9 mouse cellular contexts compared by ENCODE assay signal in the genomic region with DNA sequence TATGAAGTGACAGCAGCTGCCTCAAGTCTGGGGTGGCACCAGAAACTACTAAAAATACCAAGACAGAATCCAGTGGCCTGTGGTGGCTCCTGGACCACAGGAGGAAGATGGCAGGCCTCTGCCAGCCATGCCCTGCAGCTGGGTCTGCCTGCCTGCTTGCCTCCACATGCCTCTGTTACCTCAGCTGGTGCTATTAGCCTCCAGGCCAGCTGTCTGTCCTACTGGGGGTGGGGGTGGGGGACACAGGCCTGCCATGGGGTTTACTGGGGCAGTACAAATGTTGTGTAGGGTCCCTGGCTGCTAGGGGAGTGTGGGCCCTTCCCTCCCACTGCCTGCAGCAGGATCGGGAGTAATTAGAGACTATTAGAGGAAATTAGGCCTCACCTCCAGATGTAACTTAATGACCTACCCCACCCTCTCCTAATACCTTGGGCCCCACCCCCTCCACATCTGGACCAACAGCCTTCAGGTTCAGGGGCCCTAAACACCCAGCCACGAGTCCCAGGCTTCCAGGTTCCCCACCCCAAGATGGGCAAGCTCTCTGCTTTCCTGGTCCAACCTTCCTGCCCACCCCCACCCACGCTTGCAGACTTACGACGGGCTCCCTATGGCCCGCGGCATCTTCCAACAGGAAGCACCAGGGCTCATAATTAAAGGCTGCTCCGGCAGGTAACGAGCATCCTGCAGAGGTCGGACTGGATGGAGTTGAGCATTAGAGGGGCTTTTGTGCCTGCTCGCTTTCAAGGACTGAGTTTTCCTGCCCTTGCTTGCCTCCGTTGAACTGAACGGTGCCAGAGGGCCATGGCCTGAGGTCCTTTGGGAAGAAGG. TPM values are rescaled to one million over a fixed set of nuclear protein-coding genes. Genes with fewer than 3 reads are reported as not detected.
DNase-seq lines count a peak whose midpoint lies in the region; ATAC-seq lines count a peak whose summit lies in the region.
"Had no signal": no experiment of that assay in that cellular context is flagged by ENCODE, and none has a peak within 500 bp of the region (broad histone marks: within the 10 kb centered on the region; RNA-seq: fewer than 3 reads in every experiment).

No protein-coding gene starts in this region.

- 29% methylated on average over 13 of the region's 13 CpGs for WGBS in liver, embryonic 11.5 days
- WGBS in hindbrain, embryonic 13.5 days = 35% methylated on average over 13 of the region's 13 CpGs
- 29% methylated on average over 13 of the region's 13 CpGs for WGBS in midbrain, embryonic 14.5 days

- H3K27ac ChIP-seq in liver, embryonic 11.5 days (ENCODE audit: low read depth, low read length) = no peak overlapping the region; the same call in 1 of the 2 replicates
- no peak overlapping the region for H3K27ac ChIP-seq in brown adipose tissue, adult 24 weeks (replicated peaks; ENCODE audit: low read depth, low read length)
- no peak overlapping the region for H3K27ac ChIP-seq in hindbrain, embryonic 13.5 days
- H3K27ac ChIP-seq in midbrain, embryonic 14.5 days (replicated peaks; ENCODE audit: low read depth, low read length) = no peak overlapping the region

- H3K9ac ChIP-seq in liver, embryonic 11.5 days (ENCODE audit: low read depth, low read length) = 0 out of 2 replicates have a peak overlapping the region, but pooled peaks have one; percentile 25
- H3K9ac ChIP-seq in hindbrain, embryonic 13.5 days = no peak overlapping the region
- H3K9ac ChIP-seq in midbrain, embryonic 14.5 days (replicated peaks; ENCODE audit: low read length) = no peak overlapping the region

- no peak for ATAC-seq in liver, embryonic 11.5 days (replicated peaks; ENCODE audit: low FRiP score)
- ATAC-seq in hindbrain, embryonic 13.5 days (ENCODE audit: low FRiP score) = no peak
- ATAC-seq in midbrain, embryonic 14.5 days (ENCODE audit: low FRiP score, low TSS enrichment) = no peak

- H3K4me1 ChIP-seq in liver, embryonic 11.5 days (replicated peaks; ENCODE audit: control insufficient read depth, insufficient read depth, low read length) = peaks cover 63% of the 10 kb centered on the region
- no peaks in the 10 kb centered on the region for H3K4me1 ChIP-seq in brown adipose tissue, adult 24 weeks (ENCODE audit: control insufficient read depth, insufficient read depth, insufficient read length, low read length)
- peaks cover 38% of the 10 kb centered on the region for H3K4me1 ChIP-seq in hindbrain, embryonic 13.5 days (replicated peaks)
- H3K4me1 ChIP-seq in midbrain, embryonic 14.5 days (ENCODE audit: control insufficient read depth, insufficient read depth, low read length) = 0 out of 2 replicates have a peak, but pooled peaks cover 5% of the 10 kb centered on the region

- intact Hi-C loops in gastrocnemius, postnatal 14 days (cut with DNase I; ENCODE audit: low total_unique reads) = no loop called here

- H3K9me3 ChIP-seq in liver, embryonic 11.5 days (ENCODE audit: control insufficient read depth, low read length) = no peaks in the 10 kb centered on the region
- H3K9me3 ChIP-seq in hindbrain, embryonic 13.5 days = no peaks in the 10 kb centered on the region
- no peaks in the 10 kb centered on the region for H3K9me3 ChIP-seq in midbrain, embryonic 14.5 days (ENCODE audit: control insufficient read depth, low read length)

- H3K4me2 ChIP-seq in liver, embryonic 11.5 days = peak overlapping the region; percentile 90
- H3K4me2 ChIP-seq in hindbrain, embryonic 13.5 days = peak overlapping the region; percentile 39
- peak overlapping the region; percentile 32 for H3K4me2 ChIP-seq in midbrain, embryonic 14.5 days (ENCODE audit: low read length)

- peak overlapping the region; percentile 60 for H3K4me3 ChIP-seq in liver, embryonic 11.5 days (ENCODE audit: low read depth, low read length)
- H3K4me3 ChIP-seq in brown adipose tissue, adult 24 weeks (ENCODE audit: insufficient read depth, low read depth, low read length) = peak overlapping the region; percentile 66
- no peak overlapping the region for H3K4me3 ChIP-seq in hindbrain, embryonic 13.5 days
- H3K4me3 ChIP-seq in midbrain, embryonic 14.5 days (replicated peaks; ENCODE audit: low read depth, low read length) = no peak overlapping the region

- H3K36me3 ChIP-seq in liver, embryonic 11.5 days (ENCODE audit: control insufficient read depth, insufficient read depth, low read length) = no peaks in the 10 kb centered on the region
- H3K36me3 ChIP-seq in hindbrain, embryonic 13.5 days = no peaks in the 10 kb centered on the region
- no peaks in the 10 kb centered on the region for H3K36me3 ChIP-seq in midbrain, embryonic 14.5 days (ENCODE audit: control insufficient read depth, insufficient read depth, low read length)

- peaks cover 18% of the 10 kb centered on the region for H3K27me3 ChIP-seq in liver, embryonic 11.5 days (replicated peaks; ENCODE audit: control insufficient read depth, insufficient read depth, low read length)
- H3K27me3 ChIP-seq in hindbrain, embryonic 13.5 days = peaks cover 37% of the 10 kb centered on the region; the same call in 1 of the 2 replicates
- H3K27me3 ChIP-seq in midbrain, embryonic 14.5 days (ENCODE audit: control insufficient read depth, insufficient read depth, low read length) = no peaks in the 10 kb centered on the region

- DNase-seq in liver, embryonic 11.5 days (ENCODE audit: low spot score) = no peak
- DNase-seq in liver = no peak
- DNase-seq in midbrain, embryonic 14.5 days = no peak
- no peak for DNase-seq in gastrocnemius, postnatal 25 days
- no peak for DNase-seq in cerebellum, postnatal 14 days
- no peak for DNase-seq in gastrocnemius, postnatal 14 days

RNA-seq across cellular contexts. Expression of a gene that starts 3.1 kb away (rescaled TPM):
- 0.56 and 0.96 TPM in 2 replicates for polyA plus RNA-seq in liver, embryonic 11.5 days (2014; fragmentation: Nextera tagmentation; extraction: Ambion mirVana)
- not detected in 2 replicates for polyA plus RNA-seq in brown adipose tissue, adult 24 weeks (2012; ENCODE audit: insufficient read depth, insufficient read length, missing spikeins)
- not detected in 2 replicates for polyA plus RNA-seq in hindbrain, embryonic 13.5 days (2015; fragmentation: Nextera tagmentation; extraction: Ambion mirVana)
- polyA plus RNA-seq in midbrain, embryonic 14.5 days (2014; fragmentation: Nextera tagmentation; extraction: Ambion mirVana) = not detected in 2 replicates
- 1 to 10 TPM; 1.8 to 3.1 TPM for total RNA-seq in gastrocnemius, postnatal 25 days (2021)
- total RNA-seq in gastrocnemius, postnatal 14 days (2021) = 1 to 10 TPM; 1.3 to 1.9 TPM
- total RNA-seq: adrenal gland, adult 2 months had no signal
- polyA plus RNA-seq: adrenal gland, adult 2 months had no signal

RNA-seq across cellular contexts. Expression of a gene that starts 32.0 kb away (rescaled TPM):
- 0.06 and 0.11 TPM in 2 replicates for polyA plus RNA-seq in liver, embryonic 11.5 days (2014; fragmentation: Nextera tagmentation; extraction: Ambion mirVana)
- polyA plus RNA-seq in brown adipose tissue, adult 24 weeks (2012; ENCODE audit: insufficient read depth, insufficient read length, missing spikeins) = not detected in 2 replicates
- polyA plus RNA-seq in hindbrain, embryonic 13.5 days (2015; fragmentation: Nextera tagmentation; extraction: Ambion mirVana) = not detected in 2 replicates
- 0.12 TPM in 1 of 2 replicates, not detected in the other for polyA plus RNA-seq in midbrain, embryonic 14.5 days (2014; fragmentation: Nextera tagmentation; extraction: Ambion mirVana)
- total RNA-seq in gastrocnemius, postnatal 25 days (2021) = under 1 TPM; 0.08 to 0.11 TPM
- under 1 TPM; 0.07 to 0.08 TPM for total RNA-seq in gastrocnemius, postnatal 14 days (2021)
- total RNA-seq: adrenal gland, adult 2 months had no signal
- polyA plus RNA-seq: adrenal gland, adult 2 months had no signal

RNA-seq across cellular contexts. Expression of a gene that starts 39.5 kb away (rescaled TPM):
- 0.32 and 0.34 TPM in 2 replicates for polyA plus RNA-seq in liver, embryonic 11.5 days (2014; fragmentation: Nextera tagmentation; extraction: Ambion mirVana)
- 0.99 TPM in 1 of 2 replicates, not detected in the other for polyA plus RNA-seq in brown adipose tissue, adult 24 weeks (2012; ENCODE audit: insufficient read depth, insufficient read length, missing spikeins)
- polyA plus RNA-seq in hindbrain, embryonic 13.5 days (2015; fragmentation: Nextera tagmentation; extraction: Ambion mirVana) = 0.09 and 0.13 TPM in 2 replicates
- 0.12 and 0.18 TPM in 2 replicates for polyA plus RNA-seq in midbrain, embryonic 14.5 days (2014; fragmentation: Nextera tagmentation; extraction: Ambion mirVana)
- under 1 TPM; 0.10 to 0.11 TPM for total RNA-seq in gastrocnemius, postnatal 25 days (2021)
- under 1 TPM; 0.13 to 0.14 TPM for total RNA-seq in gastrocnemius, postnatal 14 days (2021)

Comparison
In these comparisons a context has a peak if more than half of its experiments do, and no peak if none do; other contexts are left out.
1. H3K4me2 ChIP-seq: peak in every context shown above with its lines; median percentile 90 in liver, embryonic 11.5 days; 39 in hindbrain, embryonic 13.5 days; 32 in midbrain, embryonic 14.5 days.
2. H3K4me3 ChIP-seq: peak in liver, embryonic 11.5 days (single experiment) and brown adipose tissue, adult 24 weeks (single experiment); none in hindbrain, embryonic 13.5 days (single experiment) and midbrain, embryonic 14.5 days (single experiment).